Mouse (Mus musculus) right cerebral cortex, adult 18-20 months (tissue): Measurements from ENCODE around the gene Mllt1.

Source experiments
- DNase-seq: peaks from one replicate; pipeline ENCODE4 v3.0.0; 2022; ENCODE audit warnings: mixed read lengths

The Mllt1 gene

GRCm38 (mm10) chr17:56876981-56877380, 58.2 kb downstream of the Mllt1 start:
- DNase-seq = no peak

- DNase-seq = no peak
Observed at GRCm38 (mm10) chr17:56876465-56876864, 58.8 kb downstream of the Mllt1 start.

- DNase-seq = no peak
Observed at GRCm38 (mm10) chr17:56874936-56875651, 60.1 kb downstream of the Mllt1 start, which contains the start of gene 1700061G19Rik. 1700061G19Rik (plus strand) TSS chr17:56875477.

DNA sequence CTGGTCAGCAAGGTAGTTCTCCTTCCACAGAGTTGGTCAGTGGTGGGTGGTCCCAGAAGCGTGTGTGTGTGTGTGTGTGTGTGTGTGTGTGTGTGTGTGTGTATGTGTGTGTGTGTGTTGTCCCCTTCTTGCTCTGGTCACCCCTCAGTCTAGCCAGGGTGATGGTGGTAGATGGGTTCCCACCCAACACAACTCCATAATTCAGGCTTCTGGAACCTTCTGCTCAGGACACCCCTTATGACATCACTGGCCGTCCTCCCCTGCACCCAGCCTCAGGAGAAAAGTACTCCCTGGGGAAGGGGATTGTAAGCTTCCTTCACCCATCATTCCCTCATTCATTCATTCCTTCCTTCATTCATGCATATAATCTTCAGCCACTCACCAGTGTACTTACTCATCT, 61.0 kb downstream of the Mllt1 start, which contains the start of gene Acsbg2:
TSS of gene Acsbg2 (minus strand) at position 211 of the 400 bp plus-strand sequence.
- DNase-seq = no peak

DNA sequence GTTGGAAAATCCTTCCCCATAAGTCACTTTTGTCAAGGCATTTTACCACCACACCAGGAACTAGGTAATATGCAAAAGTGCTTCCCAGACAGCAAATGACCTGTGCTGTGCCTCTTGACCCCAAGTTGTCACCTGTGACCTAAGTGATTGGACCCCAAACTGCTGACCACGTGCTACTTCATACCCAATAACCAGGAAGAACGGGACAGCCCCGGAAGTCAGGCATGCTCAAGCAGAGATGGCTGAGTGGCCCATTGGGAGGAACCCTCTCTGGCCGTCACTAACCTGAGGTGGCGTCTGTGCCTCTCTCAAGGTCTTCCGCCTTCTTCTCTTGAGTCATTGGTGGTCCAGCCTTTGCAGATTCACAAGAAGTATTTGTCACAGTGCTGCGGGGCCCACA, 62.7 kb downstream of the Mllt1 start:
- no peak for DNase-seq

GRCm38 (mm10) chr17:56871767-56872166, 63.4 kb downstream of the Mllt1 start:
- no peak for DNase-seq

DNA sequence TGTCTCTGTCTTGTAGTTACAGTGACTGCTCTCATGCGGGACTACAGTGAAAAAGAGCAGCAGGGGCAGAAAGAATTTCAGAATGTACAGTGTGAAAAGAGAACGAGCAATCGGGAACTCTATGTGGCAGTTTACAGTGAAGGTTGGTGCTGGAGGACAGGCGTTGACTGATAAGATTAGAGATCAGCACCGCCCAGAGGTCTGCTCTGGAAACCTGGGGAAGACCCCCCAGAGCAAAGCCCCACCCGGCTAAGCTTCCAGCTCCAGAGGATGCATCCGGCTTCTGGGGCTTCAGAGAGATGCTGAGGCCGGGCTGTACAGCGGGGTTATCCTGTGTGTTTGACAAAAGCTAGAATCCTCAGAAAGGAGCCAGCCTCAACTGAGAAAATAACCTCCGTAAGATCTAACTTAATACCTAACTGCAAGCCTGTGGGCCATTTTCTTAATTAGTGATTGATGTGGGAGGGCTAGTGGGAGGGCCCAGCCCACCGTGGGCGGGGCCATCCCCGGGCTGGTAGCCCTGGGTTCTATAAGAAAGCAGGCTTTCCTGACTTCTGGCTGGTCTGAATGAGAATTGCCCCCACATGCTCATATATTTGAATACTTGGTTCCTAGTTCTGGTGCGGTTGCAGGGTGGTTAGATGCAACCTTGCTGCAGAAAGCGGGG, 64.8 kb downstream of the Mllt1 start:
- DNase-seq = no peak

DNA sequence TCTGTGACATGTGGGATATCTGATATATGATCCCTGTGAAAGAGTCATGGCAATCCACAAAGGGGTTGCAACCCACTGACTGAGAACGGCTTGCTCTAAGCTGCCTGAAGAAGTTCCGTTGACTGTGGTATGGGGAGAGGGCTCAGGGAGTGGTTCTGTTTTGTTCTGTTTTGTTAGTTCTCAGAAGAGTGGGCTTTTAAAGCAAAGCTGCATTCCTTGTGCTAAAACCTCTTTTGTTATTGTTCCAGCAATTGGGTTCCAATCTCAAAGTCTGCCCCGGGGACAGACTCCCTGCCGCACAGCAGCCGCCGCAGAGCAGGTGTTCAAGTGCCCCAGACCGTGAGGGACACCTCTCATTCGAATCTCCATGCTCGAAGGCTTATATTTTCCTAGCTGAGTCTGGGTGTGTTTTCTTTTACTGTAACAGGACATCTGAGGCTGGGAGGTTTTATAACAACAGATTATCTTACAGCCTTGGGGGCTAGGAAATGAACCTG, 65.7 kb downstream of the Mllt1 start:
- DNase-seq = no peak

GRCm38 (mm10) chr17:56866071-56866470, 69.1 kb downstream of the Mllt1 start:
- DNase-seq = no peak

- no peak for DNase-seq
Observed at GRCm38 (mm10) chr17:56861197-56861596, 74.0 kb downstream of the Mllt1 start.

GRCm38 (mm10) chr17:56858922-56859321, 76.3 kb downstream of the Mllt1 start:
- no peak for DNase-seq

DNA sequence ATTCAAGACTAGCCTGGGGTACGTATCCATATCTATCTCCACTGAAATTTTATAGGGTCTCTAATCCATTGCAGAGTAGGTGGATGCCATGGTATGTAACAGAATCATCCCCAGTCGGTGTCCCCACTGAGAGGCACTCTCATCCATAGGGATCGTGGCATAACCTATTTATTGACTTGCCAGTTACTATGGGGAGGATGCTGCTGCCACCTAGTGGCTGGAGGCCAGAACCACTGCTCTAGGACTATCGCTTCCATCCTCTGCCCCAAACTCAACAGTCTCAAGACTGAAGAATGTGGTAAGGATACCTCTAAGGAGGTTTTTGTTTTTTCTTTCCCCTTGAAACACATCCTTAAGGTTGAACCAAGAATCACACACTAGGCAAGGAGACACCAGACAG, 77.0 kb downstream of the Mllt1 start:
- DNase-seq = no peak

DNA sequence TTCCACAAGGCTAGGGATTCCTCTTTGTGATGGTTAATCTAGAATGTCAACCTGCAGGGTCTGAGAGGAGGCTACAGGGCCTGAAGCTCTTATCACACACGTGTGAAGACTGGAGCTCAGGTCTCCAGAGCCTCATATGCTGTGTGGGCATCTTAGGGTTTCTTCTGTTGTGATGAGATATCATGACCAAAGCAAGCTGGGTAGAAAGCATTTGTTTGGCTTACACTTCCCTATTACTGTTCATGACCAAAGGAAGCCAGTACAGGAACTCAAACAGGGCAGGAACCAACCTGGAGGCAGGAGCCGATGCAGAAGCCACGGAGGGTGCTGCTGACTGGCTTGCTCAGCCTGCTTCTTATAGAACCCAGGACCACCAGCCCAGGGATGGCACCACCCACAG, 79.8 kb downstream of the Mllt1 start:
- no peak for DNase-seq

GRCm38 (mm10) chr17:56851167-56851566, 84.0 kb downstream of the Mllt1 start:
- no peak for DNase-seq

- DNase-seq = no peak
Observed at GRCm38 (mm10) chr17:56849710-56850109, 85.5 kb downstream of the Mllt1 start.

DNA sequence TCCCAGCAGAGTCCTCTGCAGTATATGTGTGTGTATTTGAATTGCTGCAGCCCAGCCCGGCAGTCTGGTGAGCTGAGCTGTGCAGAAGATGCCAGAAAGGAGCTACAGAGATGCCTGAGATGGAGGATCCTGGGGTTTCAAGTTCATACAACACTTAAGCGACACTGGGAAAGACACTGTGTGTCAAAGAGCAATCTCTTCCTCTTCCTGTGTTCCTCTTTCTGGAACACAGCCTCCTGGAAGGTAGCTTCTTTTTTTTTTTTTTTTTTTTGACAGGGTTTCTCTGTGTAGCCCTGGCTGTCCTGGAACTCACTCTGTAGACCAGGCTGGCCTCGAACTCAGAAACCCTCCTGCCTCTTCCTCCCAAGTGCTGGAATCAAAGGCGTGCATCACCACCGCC, 86.4 kb downstream of the Mllt1 start:
- no peak for DNase-seq

DNA sequence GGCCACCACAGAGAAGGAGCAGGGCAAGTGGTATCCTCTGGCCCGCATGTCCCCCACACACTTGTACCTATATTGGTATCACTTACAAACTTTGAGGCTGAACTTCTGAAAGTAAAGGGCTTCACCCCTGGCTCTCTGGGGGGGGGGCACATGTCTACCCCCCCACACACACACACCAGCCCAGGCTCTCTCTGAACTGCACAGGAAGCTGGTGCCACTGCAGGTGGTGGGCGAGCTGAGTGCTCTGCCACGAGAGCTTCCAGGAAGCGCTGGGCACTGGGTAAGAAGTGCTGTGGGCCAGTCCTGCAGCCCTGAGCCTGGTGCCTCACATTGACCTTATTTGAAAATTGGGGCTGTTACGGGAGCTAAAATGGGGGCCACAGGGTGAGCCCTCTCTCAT, 91.5 kb downstream of the Mllt1 start:
- DNase-seq = no peak
